Mouse (Mus musculus): ENCODE measurements around the gene Fhit.

DNA sequence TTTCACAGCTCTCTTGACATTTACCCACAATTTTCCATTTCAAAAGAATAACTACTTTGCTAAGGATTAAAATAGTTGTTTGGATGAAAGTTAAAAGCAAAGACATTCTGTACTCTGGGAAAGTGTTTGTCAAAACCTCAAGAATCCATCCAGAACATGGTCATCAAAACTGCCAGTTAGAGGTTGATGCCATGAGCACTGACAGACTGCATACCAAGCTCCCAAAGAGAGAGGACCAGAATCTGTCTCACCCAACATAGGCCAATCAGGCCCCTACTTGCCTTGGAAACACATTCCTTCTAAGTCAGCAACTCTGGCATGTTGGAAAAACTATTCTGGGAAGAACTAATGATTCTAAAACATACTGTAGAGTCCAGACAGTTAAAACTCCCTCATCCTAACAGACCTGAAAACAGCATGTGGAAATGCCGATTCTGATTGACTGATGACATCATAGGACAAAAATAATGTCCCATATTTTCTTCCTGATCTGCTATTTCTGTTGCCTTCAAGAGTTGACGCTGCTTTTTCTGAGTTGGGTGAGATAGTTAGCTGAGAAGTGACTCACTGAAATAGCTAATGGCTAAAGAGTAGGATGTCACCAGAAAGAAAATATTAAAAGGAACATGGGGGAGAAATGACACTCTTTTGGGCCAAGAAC, 1114.6 kb downstream of the Fhit start:
- TF ChIP-seq GATA1 (IDR thresholded peaks at IDR 0.05; ENCODE audit: borderline replicate concordance, low read length) = no peak
- TF ChIP-seq FLI1 (IDR thresholded peaks at IDR 0.05; ENCODE audit: low read length) = no peak

Data from megakaryocyte, embryonic 14.5 days (primary cell).